Mouse (Mus musculus) thymus, adult 2 months (tissue): ENCODE measurements at regions not wholly inside any gene's neighbourhood (a gene's known extent, or its start where the extent isn't known, plus 50 kb on each side); places are given as distances from the start of the nearest gene placed in this dataset.

Experiments used
- CTCF ChIP-seq: fragments of 200-500 bp; IDR thresholded peaks from 2 replicates; pipeline ENCODE4 v1.5.1; 2012; ENCODE audit warnings: mild to moderate bottlenecking, control low read depth, low read length, moderate library complexity, borderline replicate concordance; ENCODE audit not compliant: control insufficient read depth, poor library complexity, insufficient read depth; ENCODE audit errors: extremely low read depth
- POLR2A ChIP-seq: fragments of 200-500 bp; IDR thresholded peaks from 2 replicates; pipeline ENCODE4 v1.6.1; 2012; ENCODE audit warnings: mild to moderate bottlenecking, low read length, control low read depth, moderate library complexity; ENCODE audit not compliant: control insufficient read depth, poor library complexity, insufficient read depth; ENCODE audit errors: extremely low read depth

DNA sequence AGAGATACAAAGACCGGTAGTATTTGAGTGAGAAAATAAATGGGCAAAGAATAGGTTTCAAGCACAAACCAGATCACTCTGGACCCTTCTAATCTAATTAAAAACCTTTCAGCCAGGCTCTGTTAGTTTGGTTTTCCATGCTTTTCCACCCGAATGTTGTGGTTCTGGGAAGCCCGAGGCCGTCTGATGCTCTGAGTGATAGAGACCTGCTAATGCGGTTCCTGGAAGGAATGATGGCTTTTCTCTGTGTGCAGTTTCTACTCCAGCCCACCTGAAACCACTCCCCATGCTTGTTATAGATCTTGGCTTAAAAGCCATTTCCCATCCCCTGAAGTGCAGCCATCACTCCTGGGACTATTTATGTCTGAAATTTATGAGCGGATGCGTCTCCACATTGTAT lies 251.4 kb upstream of the Nrp1 start:
- TF ChIP-seq POLR2A (no peak), CTCF (no peak)
